15 mouse cellular contexts compared by ENCODE assay signal in the genomic region with DNA sequence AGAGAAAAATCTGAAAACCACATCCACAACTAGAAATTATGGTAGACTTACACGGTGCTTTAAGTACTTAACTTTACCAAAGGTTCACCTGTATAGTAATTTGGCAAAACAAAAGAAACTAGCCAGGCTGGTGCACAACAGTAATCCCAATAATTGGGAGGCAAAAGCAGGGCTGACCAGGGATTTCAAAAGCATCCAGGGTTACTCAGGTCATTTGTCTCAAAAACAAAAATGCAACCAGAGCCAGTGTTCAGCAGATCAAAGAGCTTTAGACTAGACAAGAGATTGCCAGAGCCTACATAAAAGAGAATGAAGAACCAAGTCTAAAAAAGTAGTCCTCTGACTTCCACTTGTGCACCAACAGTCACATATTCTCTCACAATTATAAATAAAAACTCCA.
"Had no signal": no experiment of that assay in that cellular context is flagged by ENCODE, and none has a peak within 500 bp of the region (broad histone marks: within the 10 kb centered on the region; RNA-seq: fewer than 3 reads in every experiment).

No protein-coding gene starts in this region.

- H3K4me2 ChIP-seq: neural tube, embryonic 15.5 days; stomach, embryonic 15.5 days had no signal

- H3K9ac ChIP-seq: neural tube, embryonic 15.5 days; stomach, embryonic 15.5 days had no signal

- H3K36me3 ChIP-seq: neural tube, embryonic 15.5 days; stomach, embryonic 15.5 days had no signal

- H3K4me3 ChIP-seq: neural tube, embryonic 15.5 days; stomach, embryonic 15.5 days had no signal

- H3K27ac ChIP-seq: neural tube, embryonic 15.5 days; stomach, embryonic 15.5 days; stomach, postnatal 0 days had no signal

- DNase-seq: retina, postnatal 1 day; right cerebral cortex, adult 18-20 months; right cerebral cortex, postnatal 14 days; right cerebral cortex, postnatal 25 days; right cerebral cortex, postnatal 4 days; spleen, adult 18-20 months; thymus, adult 18-20 months; thymus, adult 2 months; thymus, postnatal 14 days; thymus, postnatal 25 days; thymus, postnatal 36 days; thymus, postnatal 4 days had no signal

- H3K9me3 ChIP-seq: neural tube, embryonic 15.5 days; stomach, embryonic 15.5 days had no signal

- H3K27me3 ChIP-seq: neural tube, embryonic 15.5 days; stomach, embryonic 15.5 days had no signal
